Mouse (Mus musculus) adrenal gland, adult 8-10 months (tissue): ENCODE results near the gene Mok. TPM values are rescaled to one million over a fixed set of nuclear protein-coding genes. Genes with fewer than 3 reads are reported as not detected.

Experiments used
- DNase-seq: peaks from one replicate; pipeline ENCODE4 v3.0.0; 2022
- total RNA-seq, 4 experiments: library from RNA; stranded (reverse); gene quantifications; 2 replicates each; pipeline ENCODE4 v1.2.4; 2022

The Mok gene
- total RNA-seq, 4 experiments from 2014 or later = 1.4 to 3.7 (median 2.5) TPM

GRCm38 (mm10) chr12:110846191-110846765, 5.5 kb upstream of the Mok start:
- DNase-seq = no peak

GRCm38 (mm10) chr12:110845131-110845880, 4.6 kb upstream of the Mok start:
- DNase-seq = peak; percentile 93

DNA sequence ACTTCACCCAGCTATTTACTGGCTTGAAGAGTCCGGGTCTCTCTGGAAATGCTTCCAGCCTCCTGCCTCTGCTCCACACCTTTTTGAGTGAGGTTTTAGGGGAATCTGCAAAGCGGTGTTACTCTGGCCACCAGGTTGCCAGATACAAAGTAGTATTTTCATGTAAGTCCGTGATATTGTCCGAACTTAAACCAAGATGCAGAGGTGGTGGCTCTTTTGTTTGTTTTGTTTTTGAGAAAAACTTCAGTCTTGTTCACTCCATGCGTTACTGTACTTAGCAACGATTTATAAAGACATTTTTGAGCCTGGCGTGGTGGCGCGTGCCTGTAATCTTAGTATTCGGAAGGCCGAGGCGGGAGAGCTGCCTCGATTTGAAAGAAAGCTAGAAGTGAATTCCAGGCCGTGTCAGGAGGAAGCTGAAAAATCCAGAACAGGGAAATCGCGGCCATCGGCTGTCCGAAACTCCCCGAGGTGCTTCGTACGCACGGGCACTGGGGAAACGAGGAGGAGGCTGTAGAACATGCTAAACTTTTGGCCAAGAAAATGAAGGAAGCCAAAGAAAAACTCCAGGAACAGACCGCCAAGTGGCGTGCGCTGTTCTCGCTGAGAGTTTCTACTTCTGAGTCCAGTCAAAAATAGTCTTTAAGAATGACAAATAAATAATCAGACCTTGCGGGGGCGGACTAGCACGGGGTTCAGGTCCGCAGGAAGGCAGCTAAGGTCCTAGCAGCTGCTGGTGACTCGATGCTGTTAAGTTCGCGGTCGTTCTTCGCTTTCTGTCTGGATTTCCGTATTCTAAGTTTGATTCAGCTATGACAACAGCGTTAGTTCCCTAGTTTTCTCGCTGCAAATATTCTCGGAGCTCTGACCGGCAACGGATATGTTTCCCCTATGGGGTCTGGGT, 3.7 kb upstream of the Mok start:
- DNase-seq = peak; percentile 41

DNA sequence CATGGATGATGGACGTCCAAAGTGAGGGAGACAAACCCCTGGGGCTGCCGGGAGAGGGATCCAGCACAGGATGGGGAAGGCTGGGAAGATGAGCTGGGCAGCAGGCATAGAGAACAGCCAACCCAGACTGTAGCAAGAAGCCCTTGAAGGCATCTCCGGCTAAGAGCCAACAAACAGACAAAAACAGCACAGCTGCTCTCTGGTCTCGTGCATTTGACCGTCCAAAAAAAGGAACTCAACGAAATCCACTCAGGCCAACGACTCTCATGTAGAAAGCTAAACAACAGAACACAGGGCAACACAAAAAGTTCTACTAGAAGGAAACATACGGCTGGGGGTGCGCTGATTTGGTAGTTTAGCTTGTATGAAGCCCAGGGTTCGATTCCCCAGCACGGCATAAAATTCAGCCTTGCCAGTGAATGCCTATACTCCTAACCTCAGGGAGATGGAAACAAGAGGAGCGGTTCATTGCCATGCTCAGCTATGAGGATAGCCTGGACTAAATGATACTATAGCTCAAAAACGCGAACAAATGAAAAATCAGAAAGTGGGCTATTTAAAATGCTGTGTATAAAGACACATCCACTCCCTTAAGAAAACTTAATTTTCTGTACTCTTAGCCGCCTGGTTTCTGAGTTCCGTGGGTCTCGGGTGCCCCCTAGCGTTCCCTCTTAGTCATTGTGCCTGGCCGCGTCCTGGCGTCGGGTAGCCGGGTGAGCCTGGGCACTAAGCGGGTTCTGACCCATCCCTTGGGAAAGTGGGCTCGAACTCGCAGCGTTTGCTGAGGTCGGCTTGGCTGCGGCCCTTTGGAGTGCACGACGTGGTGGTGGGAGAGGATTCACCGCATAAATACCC, 2.7 kb upstream of the Mok start:
- DNase-seq = peak; percentile 75

- DNase-seq = no peak
Measured at GRCm38 (mm10) chr12:110841731-110842493, 1.2 kb upstream of the Mok start.

DNA sequence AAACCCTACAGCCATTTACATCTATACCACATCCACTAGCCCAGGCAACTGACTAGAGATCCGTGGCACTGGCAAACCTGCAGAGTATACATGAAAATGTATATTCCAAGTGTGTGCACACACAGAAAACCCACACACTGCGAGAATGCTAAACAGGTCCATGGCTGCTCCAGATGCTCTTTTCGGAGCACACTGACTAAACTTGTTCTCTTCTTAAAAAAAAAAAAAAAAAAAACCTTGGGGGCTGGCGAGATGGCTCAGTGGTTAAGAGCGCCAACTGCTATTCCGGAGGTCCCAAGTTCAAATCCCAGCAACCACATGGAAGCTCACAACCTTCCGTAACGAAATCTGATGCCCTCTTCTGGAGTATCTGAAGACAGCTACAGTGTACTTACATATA, 2.9 kb downstream of the Mok start:
- no peak for DNase-seq

GRCm38 (mm10) chr12:110837192-110837841, 3.4 kb downstream of the Mok start:
- no peak for DNase-seq

DNA sequence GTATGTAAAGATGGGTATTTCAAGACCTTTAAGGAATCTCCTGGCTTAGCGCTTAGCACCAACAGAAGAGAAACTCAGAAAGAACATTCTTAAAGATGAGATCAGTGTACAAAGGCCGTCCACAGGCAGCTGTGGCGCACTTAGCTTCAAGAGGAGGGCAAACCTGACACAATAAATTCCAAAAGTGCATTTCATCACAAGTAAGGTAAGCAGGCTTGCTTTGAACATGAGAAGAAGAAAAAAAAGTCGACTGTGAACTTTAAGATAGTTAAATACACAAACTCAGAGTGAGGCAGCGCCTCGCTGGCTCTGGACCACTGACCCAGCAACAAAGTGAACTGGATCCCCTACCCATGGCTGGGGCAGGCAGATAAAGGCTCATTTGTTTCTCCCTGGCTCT, 4.0 kb downstream of the Mok start:
- DNase-seq = no peak

- no peak for DNase-seq
Measured at GRCm38 (mm10) chr12:110835182-110835581, 5.6 kb downstream of the Mok start.

DNA sequence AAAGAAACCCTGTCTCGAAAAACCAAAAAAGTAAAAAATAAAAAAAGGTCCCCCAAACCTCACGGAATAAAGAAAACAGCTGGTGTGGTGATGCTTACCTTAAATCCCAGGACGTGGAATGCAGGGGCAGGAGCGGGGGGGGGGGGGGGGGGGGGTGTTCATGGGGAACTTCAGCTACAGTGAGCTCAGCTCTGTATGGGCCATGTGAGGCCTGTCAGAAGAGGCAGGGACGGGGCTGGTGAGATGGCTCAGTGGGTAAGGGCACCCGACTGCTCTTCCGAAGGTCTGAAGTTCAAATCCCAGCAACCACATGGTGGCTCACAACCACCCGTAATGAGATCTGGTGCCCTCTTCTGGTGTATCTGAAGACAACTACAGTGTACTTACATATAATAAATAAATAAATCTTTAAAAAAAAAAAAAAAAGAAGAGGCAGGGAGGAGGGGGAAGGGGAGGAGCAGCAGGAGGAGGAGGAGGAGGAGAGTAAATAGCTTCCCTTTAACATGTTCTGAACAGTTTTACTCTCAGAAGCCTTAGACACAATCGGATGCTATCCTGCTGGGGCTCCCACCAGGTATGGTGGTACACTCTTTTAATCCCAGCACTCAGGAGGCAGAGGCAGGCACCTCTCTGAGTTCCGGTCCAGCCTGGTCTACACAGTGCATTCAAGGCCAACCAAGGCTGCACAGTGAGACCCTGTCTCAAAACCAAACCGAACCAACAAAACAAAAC, 10.3 kb downstream of the Mok start:
- DNase-seq = no peak

GRCm38 (mm10) chr12:110828908-110829307, 11.8 kb downstream of the Mok start:
- DNase-seq = no peak

DNA sequence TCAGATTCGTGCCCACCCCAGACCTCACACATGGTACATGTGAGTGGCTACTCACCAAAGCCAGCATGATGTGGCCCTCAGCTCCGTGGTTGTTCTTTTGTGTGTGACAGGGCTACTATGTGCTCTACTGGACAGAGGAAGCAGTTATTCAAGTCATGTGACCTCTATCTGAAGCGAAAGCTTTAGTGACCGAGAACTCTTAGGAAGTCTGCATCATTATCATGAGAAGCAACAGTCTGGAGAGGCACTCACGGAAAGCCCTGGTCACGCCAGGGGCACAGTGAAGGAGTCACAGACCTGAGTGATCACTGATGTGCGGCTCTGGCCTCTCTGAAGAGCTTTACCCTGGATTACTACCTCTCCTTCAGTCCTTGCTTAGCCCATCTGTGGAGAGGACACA, 18.4 kb downstream of the Mok start:
- DNase-seq = no peak

DNA sequence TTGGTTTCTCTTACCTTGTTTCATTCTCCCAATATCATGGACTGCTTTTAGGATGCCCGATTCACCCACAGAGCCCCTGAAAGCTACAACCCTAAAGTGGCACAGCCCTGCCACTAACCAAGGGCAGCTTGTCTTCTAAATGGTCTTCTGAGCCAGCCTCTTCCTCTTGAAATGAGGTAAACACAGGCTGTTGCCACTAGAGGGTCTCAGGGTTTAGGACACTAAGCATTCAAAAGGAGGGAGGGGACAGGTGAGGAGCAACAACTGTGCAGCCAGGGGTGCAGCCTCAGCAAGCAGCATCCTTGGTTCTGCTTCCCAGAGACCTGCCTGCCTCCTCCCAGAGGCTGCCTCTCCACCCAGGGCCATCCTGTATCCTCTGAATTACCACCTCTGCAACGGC, 19.0 kb downstream of the Mok start:
- no peak for DNase-seq

- no peak for DNase-seq
Measured at GRCm38 (mm10) chr12:110819367-110819766, 21.4 kb downstream of the Mok start.

GRCm38 (mm10) chr12:110816833-110817232, 23.9 kb downstream of the Mok start:
- no peak for DNase-seq

DNA sequence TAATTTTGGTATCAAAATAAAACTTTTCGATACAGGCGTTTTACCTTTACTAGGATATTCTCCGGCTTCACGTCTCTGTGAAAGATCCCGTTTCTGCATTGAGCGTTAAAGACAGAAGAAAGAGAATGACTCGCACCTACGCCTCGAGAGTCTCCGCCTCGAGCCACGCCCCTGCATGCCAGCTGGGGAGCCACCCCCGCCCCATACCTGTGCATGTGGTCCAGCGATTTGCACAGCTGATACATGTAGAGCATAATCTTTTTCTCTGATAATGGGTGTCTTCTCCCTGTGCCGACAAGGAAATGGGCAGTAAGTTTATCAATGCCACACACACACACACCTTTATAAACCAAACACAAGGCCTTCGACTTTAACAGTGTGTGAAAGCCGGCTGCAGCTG, 25.8 kb downstream of the Mok start:
- DNase-seq = no peak

DNA sequence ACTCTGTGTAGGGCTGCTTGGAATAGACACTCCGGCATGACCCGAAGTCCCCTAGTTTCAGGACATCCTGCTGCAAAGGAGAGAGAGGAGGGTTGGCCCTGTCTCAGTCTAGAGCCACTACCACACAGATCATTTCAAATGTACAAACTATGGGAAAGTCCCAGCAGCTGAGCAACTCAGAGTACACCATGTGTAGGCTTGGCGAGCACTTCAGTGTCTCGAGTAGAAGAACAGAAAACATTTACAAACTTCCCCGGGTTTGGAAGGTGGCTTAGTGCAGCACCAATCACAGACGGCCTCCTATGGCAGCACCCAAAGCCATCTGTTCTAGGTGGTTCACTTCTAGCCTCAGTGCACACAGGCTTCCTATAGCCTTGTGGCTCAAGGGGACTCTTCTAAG, 27.1 kb downstream of the Mok start:
- DNase-seq = no peak

GRCm38 (mm10) chr12:110813132-110813531, 27.6 kb downstream of the Mok start:
- no peak for DNase-seq

DNA sequence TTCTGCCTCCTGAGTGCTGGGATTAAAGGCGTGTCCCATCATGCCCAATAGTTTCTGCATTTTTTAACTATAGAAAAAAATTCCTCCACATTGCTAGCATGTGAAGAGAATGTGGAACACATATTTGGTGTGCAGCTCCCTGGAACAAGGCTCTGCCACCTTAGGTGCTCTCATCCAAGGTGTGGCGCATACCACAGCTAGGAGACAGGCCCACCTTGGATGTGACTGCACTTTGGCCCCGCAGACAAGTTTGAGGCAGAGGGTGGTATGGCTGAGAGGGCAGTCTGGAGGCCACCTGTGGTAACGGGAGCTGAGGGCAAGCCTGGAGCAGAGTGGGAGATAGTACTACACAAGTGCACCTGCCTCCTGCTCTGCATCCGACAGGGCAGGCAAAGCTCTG, 31.9 kb downstream of the Mok start:
- no peak for DNase-seq

GRCm38 (mm10) chr12:110808430-110808829, 32.3 kb downstream of the Mok start:
- no peak for DNase-seq
